Mouse (Mus musculus): ENCODE results near the gene Cntd1. TPM values are rescaled to one million over a fixed set of nuclear protein-coding genes. Genes with fewer than 3 reads are reported as not detected.

Gene Cntd1
- polyA plus RNA-seq, 1 experiment from 2014 or later, result 1.6 TPM

DNA sequence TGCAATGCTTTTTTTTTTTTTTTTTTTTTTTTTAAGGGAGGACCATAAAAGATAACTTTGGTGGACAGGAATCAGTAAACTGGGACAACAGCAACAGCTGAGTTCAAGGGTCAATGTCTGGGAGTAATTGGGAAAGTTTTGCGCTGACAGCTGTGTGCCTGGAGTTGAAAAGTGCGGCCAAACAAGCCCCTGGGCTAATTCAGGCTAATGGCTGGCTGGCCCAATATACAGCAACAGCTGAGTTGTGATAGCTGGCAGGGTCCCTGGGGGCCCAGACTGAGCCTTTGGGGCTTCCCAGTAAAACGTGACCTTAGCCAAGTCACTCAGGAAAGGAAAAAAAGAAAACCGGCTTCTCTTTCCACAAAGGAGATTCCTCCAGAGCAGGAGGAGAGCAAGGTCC lies 33.7 kb upstream of the Cntd1 start:
- Histone ChIP-seq H3K9ac (no peak overlapping the region), H3K9me3 (no peaks in the 10 kb centered on the region), H3K27ac (no peak overlapping the region), H3K4me3 (replicated peaks) (no peak overlapping the region), H3K36me3 (replicated peaks) (no peaks in the 10 kb centered on the region), H3K4me1 (peaks cover 18% of the 10 kb centered on the region), H3K4me2 (no peak overlapping the region), H3K27me3 (peaks cover 52% of the 10 kb centered on the region)
- WGBS, result 42% methylated on average over 4 of the region's 4 CpGs
- ATAC-seq (ENCODE audit: low FRiP score), result no peak

GRCm38 (mm10) chr11:101245855-101246701 lies 32.7 kb upstream of the Cntd1 start, which contains the start of gene Ramp2:
Gene Ramp2 (plus strand): TSS chr11:101246028.
- Histone ChIP-seq H3K9me3 (no peaks in the 10 kb centered on the region), H3K4me1 (peaks cover 18% of the 10 kb centered on the region), H3K4me3 (replicated peaks) (peak within 1 kb of the TSS; percentile 61), H3K4me2 (peak within 1 kb of the TSS; percentile 98), H3K36me3 (replicated peaks) (no peaks in the 10 kb centered on the region), H3K9ac (peak within 1 kb of the TSS; percentile 76), H3K27me3 (peaks cover 52% of the 10 kb centered on the region), H3K27ac (0 out of 2 replicates have a peak within 1 kb of the TSS, but pooled peaks have one; percentile 20)
- ATAC-seq (ENCODE audit: low FRiP score), result peak; percentile 60
- under 1% methylated on average over 62 of the region's 63 CpGs for WGBS

DNA sequence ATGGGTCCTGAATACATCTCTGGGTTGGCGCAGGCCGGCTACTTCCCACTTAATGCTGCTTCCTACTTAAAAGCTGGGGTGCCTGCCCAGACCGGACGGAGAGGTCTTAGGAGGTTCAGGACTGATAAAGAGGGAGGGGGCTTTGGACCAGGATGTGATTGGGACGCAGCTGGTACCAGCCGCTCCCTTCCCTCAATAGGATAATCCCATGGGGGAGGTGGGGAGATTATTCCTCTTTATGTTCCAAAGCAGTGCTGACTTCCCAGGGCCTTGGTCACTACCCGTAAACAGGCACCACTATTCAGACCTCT lies 32.2 kb upstream of the Cntd1 start:
- Histone ChIP-seq H3K27ac (0 out of 2 replicates have a peak overlapping the region, but pooled peaks have one; percentile 20), H3K36me3 (replicated peaks) (no peaks in the 10 kb centered on the region), H3K4me3 (replicated peaks) (peak overlapping the region; percentile 61), H3K4me2 (peak overlapping the region; percentile 98), H3K9me3 (no peaks in the 10 kb centered on the region), H3K27me3 (peaks cover 52% of the 10 kb centered on the region), H3K4me1 (peaks cover 18% of the 10 kb centered on the region), H3K9ac (peak overlapping the region; percentile 76)
- WGBS, result 6% methylated on average over 7 of the region's 7 CpGs
- ATAC-seq (ENCODE audit: low FRiP score), result peak; percentile 39; the same call in 1 of the 2 replicates

GRCm38 (mm10) chr11:101247521-101248030 lies 31.2 kb upstream of the Cntd1 start:
- Histone ChIP-seq H3K4me2 (no peak overlapping the region), H3K9me3 (no peaks in the 10 kb centered on the region), H3K27me3 (peaks cover 52% of the 10 kb centered on the region), H3K36me3 (replicated peaks) (no peaks in the 10 kb centered on the region), H3K4me1 (peaks cover 18% of the 10 kb centered on the region), H3K9ac (no peak overlapping the region), H3K4me3 (replicated peaks) (no peak overlapping the region), H3K27ac (no peak overlapping the region)
- 78% methylated on average over 6 of the region's 6 CpGs for WGBS
- no peak for ATAC-seq (ENCODE audit: low FRiP score)

- H3K27ac ChIP-seq, result no peak overlapping the region
- H3K4me1 ChIP-seq, result peaks cover 25% of the 10 kb centered on the region
- ATAC-seq (ENCODE audit: low FRiP score), result no peak
- H3K36me3 ChIP-seq (replicated peaks), result no peaks in the 10 kb centered on the region
- no peak overlapping the region for H3K4me3 ChIP-seq (replicated peaks)
- no peak overlapping the region for H3K9ac ChIP-seq
- 39% methylated on average over 14 of the region's 14 CpGs for WGBS
- H3K9me3 ChIP-seq, result no peaks in the 10 kb centered on the region
- H3K27me3 ChIP-seq, result peaks cover 46% of the 10 kb centered on the region
- H3K4me2 ChIP-seq, result no peak overlapping the region
These were observed 30.4 kb upstream of the Cntd1 start for GRCm38 (mm10) chr11:101248258-101248994.

DNA sequence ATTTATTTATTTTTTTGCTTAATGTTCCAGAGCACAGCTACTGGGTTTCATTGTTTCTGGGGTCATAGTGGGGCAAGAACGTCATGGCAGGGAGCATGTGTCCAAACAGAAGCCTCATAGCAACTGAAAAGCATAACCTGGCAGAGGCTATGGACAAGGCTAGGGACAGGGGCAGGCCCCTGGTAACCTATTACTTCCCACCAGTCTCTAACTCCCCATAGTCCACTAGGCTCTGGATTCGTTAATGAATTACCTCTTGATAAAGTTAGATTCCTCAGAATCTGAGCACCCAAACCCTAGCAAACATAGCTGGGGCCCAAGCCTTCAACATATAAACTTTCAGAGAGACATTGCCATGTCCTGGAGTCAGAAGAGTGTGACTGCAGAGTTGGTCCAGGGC lies 27.8 kb upstream of the Cntd1 start:
- no peak overlapping the region for H3K4me2 ChIP-seq
- no peak overlapping the region for H3K27ac ChIP-seq
- H3K36me3 ChIP-seq (replicated peaks), result 0 out of 2 replicates have a peak, but pooled peaks cover 4% of the 10 kb centered on the region
- H3K9ac ChIP-seq, result no peak overlapping the region
- ATAC-seq (ENCODE audit: low FRiP score), result no peak
- peaks cover 27% of the 10 kb centered on the region for H3K4me1 ChIP-seq
- peaks cover 26% of the 10 kb centered on the region for H3K27me3 ChIP-seq
- H3K9me3 ChIP-seq, result no peaks in the 10 kb centered on the region
- 82% methylated on average over 2 of the region's 2 CpGs for WGBS
- H3K4me3 ChIP-seq (replicated peaks), result no peak overlapping the region

GRCm38 (mm10) chr11:101252941-101253340 lies 25.9 kb upstream of the Cntd1 start:
- H3K4me3 ChIP-seq (replicated peaks), result peak overlapping the region; percentile 90
- H3K36me3 ChIP-seq (replicated peaks), result 0 out of 2 replicates have a peak, but pooled peaks cover 5% of the 10 kb centered on the region
- peaks cover 16% of the 10 kb centered on the region for H3K4me1 ChIP-seq
- H3K9me3 ChIP-seq, result no peaks in the 10 kb centered on the region
- 19% methylated on average over 7 of the region's 7 CpGs for WGBS
- H3K27me3 ChIP-seq, result peaks cover 7% of the 10 kb centered on the region
- H3K27ac ChIP-seq, result no peak overlapping the region
- no peak for ATAC-seq (ENCODE audit: low FRiP score)
- peak overlapping the region; percentile 91 for H3K9ac ChIP-seq
- H3K4me2 ChIP-seq, result peak overlapping the region; percentile 95

GRCm38 (mm10) chr11:101253613-101254389 lies 25.0 kb upstream of the Cntd1 start, which contains the start of gene Vps25:
Gene Vps25 (plus strand): TSS chr11:101253707.
- ATAC-seq (ENCODE audit: low FRiP score), result peak; percentile 78
- Histone ChIP-seq H3K27me3 (peaks cover 3% of the 10 kb centered on the region; the same call in 1 of the 2 replicates), H3K4me2 (peak within 1 kb of the TSS; percentile 95), H3K9me3 (no peaks in the 10 kb centered on the region), H3K36me3 (replicated peaks) (peaks cover 14% of the 10 kb centered on the region; the same call in 1 of the 2 replicates), H3K4me1 (peaks cover 18% of the 10 kb centered on the region), H3K9ac (peak within 1 kb of the TSS; percentile 91), H3K27ac (peak within 1 kb of the TSS; percentile 88), H3K4me3 (replicated peaks) (peak within 1 kb of the TSS; percentile 90)
- WGBS, result under 1% methylated on average over 40 of the region's 40 CpGs

GRCm38 (mm10) chr11:101255826-101256775 lies 22.7 kb upstream of the Cntd1 start:
- no peak overlapping the region for H3K4me2 ChIP-seq
- H3K9ac ChIP-seq, result no peak overlapping the region
- H3K27ac ChIP-seq, result no peak overlapping the region
- H3K4me1 ChIP-seq, result peaks cover 39% of the 10 kb centered on the region
- H3K9me3 ChIP-seq, result no peaks in the 10 kb centered on the region
- H3K36me3 ChIP-seq (replicated peaks), result peaks cover 14% of the 10 kb centered on the region; the same call in 1 of the 2 replicates
- H3K27me3 ChIP-seq, result peaks cover 4% of the 10 kb centered on the region
- 89% methylated on average over 13 of the region's 13 CpGs for WGBS
- H3K4me3 ChIP-seq (replicated peaks), result no peak overlapping the region
- ATAC-seq (ENCODE audit: low FRiP score), result no peak

DNA sequence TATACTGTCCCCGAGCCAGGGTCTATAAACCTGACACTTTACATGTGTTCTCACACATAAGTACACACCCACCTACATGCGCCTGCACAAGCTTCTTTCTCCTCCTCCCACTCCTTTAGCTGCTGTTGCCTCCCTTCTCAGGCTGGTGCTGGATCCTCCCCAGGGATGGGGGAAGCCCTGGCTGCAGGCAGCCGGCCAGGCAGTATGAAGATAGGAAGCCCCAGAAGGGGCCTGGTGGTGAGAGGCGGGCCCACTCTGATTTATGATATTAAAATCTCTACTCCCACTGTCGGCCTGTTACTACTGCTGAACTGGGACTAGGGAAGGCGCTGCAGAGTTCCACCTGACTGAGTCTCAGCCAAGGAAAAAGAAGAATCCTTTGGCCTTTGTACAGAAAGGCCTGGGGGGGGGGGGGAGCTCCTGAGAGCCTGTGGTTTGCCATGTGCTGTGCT lies 19.5 kb upstream of the Cntd1 start:
- H3K4me1 ChIP-seq, result peaks cover 53% of the 10 kb centered on the region
- H3K27ac ChIP-seq, result 0 out of 2 replicates have a peak overlapping the region, but pooled peaks have one; percentile 38
- WGBS, result 48% methylated on average over 6 of the region's 6 CpGs
- no peaks in the 10 kb centered on the region for H3K9me3 ChIP-seq
- no peak overlapping the region for H3K4me3 ChIP-seq (replicated peaks)
- H3K4me2 ChIP-seq, result peak overlapping the region; percentile 96
- H3K27me3 ChIP-seq, result peaks cover 35% of the 10 kb centered on the region
- peaks cover 14% of the 10 kb centered on the region; the same call in 1 of the 2 replicates for H3K36me3 ChIP-seq (replicated peaks)
- H3K9ac ChIP-seq, result no peak overlapping the region
- no peak for ATAC-seq (ENCODE audit: low FRiP score)

Measured in forebrain, embryonic 12.5 days (tissue).